Mouse (Mus musculus) T-helper 17 cell (primary cell): Measurements from ENCODE around the gene Taar7a.

ENCODE experiments used
- in situ Hi-C, 2 experiments: fragments of 300-600 bp; cut with MboI, MseI; formaldehyde crosslinking; loops; 1 replicate in 1 of 2; 2 replicates in 1 of 2; pipeline ENCODE4 v1.15.1; 2025; ENCODE audit warnings: high pct_unique_total_duplicates in 2 of 2

The Taar7a gene

DNA sequence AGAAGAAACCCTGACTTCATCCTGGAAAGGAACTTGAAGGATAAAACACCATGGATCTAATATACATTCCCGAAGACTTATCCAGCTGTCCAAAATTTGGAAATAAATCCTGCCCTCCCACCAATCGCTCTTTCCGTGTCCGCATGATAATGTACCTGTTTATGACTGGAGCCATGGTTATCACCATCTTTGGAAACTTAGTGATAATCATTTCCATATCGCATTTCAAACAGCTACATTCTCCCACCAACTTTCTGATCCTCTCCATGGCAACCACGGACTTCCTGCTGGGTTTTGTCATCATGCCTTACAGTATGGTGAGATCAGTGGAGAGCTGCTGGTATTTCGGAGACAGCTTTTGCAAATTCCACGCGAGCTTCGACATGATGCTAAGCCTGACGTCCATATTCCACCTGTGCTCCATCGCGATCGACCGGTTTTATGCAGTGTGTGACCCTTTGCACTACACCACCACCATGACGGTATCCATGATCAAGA, 43.7 kb downstream of the Taar7a start, which contains the start of gene Taar3:
TSS of gene Taar3 (plus strand) at position 51 of the 498 bp plus-strand sequence.
- in situ Hi-C loops, result no loop called here

DNA sequence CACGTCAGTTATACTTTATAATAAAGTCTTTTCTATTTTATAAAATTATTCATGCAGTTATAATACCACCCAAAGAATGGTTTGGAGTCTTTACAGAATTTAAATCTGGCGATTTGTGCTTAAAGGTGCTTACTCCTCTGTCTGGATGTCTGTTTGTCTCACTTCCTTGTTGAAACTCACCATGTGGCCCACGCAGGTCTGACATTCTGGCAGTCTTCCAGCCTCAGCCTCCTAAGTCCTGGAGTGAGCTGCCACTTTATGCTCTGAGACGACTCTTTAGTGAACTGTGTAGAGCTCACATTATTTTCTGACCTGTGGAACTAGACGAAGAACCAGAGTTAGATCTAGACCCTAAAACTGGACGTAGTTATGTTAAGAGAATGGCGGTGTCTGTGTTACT, 45.3 kb downstream of the Taar7a start:
- in situ Hi-C loops, result no loop called here

GRCm38 (mm10) chr10:23942465-23942864, 50.8 kb downstream of the Taar7a start:
- in situ Hi-C loops, result no loop called here
